Mouse (Mus musculus): Measurements from ENCODE around the gene Nudt16l1. TPM values are rescaled to one million over a fixed set of nuclear protein-coding genes. Genes with fewer than 3 reads are reported as not detected.

The Nudt16l1 gene
- total RNA-seq, 2 experiments from 2014 or later: 23.3 to 23.8 TPM

GRCm38 (mm10) chr16:4984717-4985116, 46.2 kb downstream of the Nudt16l1 start:
- no peak for DNase-seq
- intact Hi-C loops (cut with DNase I; ENCODE audit: low total_unique reads): loop anchor here (5.0 kb wide), 1 partner anchor 158 kb away; no protein-coding TSS in a partner anchor

Other genes with a start within 250 kb of the Nudt16l1 start
- gene Nmral1, start 219.4 kb upstream of the Nudt16l1 start, total RNA-seq (2021): 1 to 10 TPM; 4.5 to 5.2 TPM
- 10 to 100 TPM; 41.8 to 44.5 TPM for gene Hmox2, start 212.4 kb upstream of the Nudt16l1 start, total RNA-seq (2021)
- 10 to 100 TPM; 61.9 to 62.7 TPM for gene Cdip1, start 148.5 kb upstream of the Nudt16l1 start, total RNA-seq (2021)
- gene 4930562C15Rik, start 103.3 kb upstream of the Nudt16l1 start, total RNA-seq (2021): not detected
- 10 to 100 TPM; 25.2 to 26.1 TPM for gene Ubald1, start 58.4 kb upstream of the Nudt16l1 start, total RNA-seq (2021)
- gene Mgrn1, start 52.5 kb upstream of the Nudt16l1 start, total RNA-seq (2021): 10 to 100 TPM; 46.7 to 51.9 TPM
- 10 to 100 TPM in 1 of 2 experiments, 1 to 10 TPM in 1; 9.9 to 10.7 TPM for gene Anks3, start 25.4 kb downstream of the Nudt16l1 start, total RNA-seq (2021)
- not detected for gene Sept12, start 59.1 kb downstream of the Nudt16l1 start, total RNA-seq (2021)
- gene Smim22, start 68.5 kb downstream of the Nudt16l1 start, total RNA-seq (2021): not detected
- 10 to 100 TPM; 11.1 to 11.3 TPM for gene Rogdi, start 74.8 kb downstream of the Nudt16l1 start, total RNA-seq (2021)
- gene Glyr1, start 111.1 kb downstream of the Nudt16l1 start, total RNA-seq (2021): 10 to 100 TPM; 35.6 to 37.2 TPM
- 10 to 100 TPM; 21.2 to 25.5 TPM for gene Ubn1, start 111.3 kb downstream of the Nudt16l1 start, total RNA-seq (2021)
- gene Ppl, start 193.7 kb downstream of the Nudt16l1 start, total RNA-seq (2021): under 1 TPM; 0.27 to 0.43 TPM
- gene Sec14l5, start 208.3 kb downstream of the Nudt16l1 start, total RNA-seq (2021): 10 to 100 TPM in 1 of 2 experiments, 1 to 10 TPM in 1; 7.4 to 11.3 TPM

Measured in gastrocnemius, postnatal 14 days (tissue).